In the genomic region with DNA sequence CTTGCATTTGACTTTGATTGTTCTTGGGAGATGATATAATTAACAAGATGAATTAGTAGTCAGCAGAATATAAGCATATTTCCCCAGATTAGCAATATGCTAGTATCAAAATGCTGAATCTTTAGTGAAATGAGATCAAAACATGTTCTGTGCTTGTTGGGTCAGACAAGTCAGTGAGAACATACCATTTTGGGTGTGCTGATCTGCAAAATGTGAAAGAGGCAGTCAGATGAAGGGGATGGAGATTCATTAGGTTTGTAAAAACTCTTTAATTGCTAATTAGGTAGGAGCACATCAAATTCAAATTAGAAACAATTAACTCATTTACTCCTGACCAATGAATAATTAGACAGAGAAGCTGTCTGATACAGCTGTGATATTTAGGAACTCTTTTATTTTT, we compare ENCODE assay signal across 20 mouse cellular contexts.
DNase-seq lines count a peak whose midpoint lies in the region; ATAC-seq and TF ChIP-seq lines count a peak whose summit lies in the region.
"Had no signal": no experiment of that assay in that cellular context is flagged by ENCODE, and none has a peak within 500 bp of the region (broad histone marks: within the 10 kb centered on the region; RNA-seq: fewer than 3 reads in every experiment).

No protein-coding gene starts in this region.

- no peak for DNase-seq in forebrain, postnatal 0 days
- peak; percentile 37 for DNase-seq in midbrain, embryonic 11.5 days (ENCODE audit: low spot score, missing footprints)
- DNase-seq in brain, embryonic 14.5 days (ENCODE audit: low read depth): peak; percentile 67
- DNase-seq in forebrain, embryonic 14.5 days (ENCODE audit: low spot score): peak; percentile 49
- DNase-seq in kidney, postnatal 4 days: no peak
- no peak for DNase-seq in cerebellum, adult 2 months
- DNase-seq: adrenal gland, adult 2 months; adrenal gland, postnatal 10 days; adrenal gland, postnatal 25 days; cerebellum, adult 11-12 months; cerebellum, adult 8-10 months; cerebellum, adult 9-11 months; cerebellum, postnatal 14 days; cerebellum, postnatal 36 days; embryo, embryonic 11 days had no signal

- H3K27me3 ChIP-seq in forebrain, embryonic 12.5 days: no peaks in the 10 kb centered on the region
- no peaks in the 10 kb centered on the region for H3K27me3 ChIP-seq in forebrain, postnatal 0 days (ENCODE audit: insufficient read depth, low read length)
- H3K27me3 ChIP-seq in midbrain, embryonic 11.5 days (ENCODE audit: control insufficient read depth, insufficient read depth, low read length): no peaks in the 10 kb centered on the region
- H3K27me3 ChIP-seq in midbrain, embryonic 15.5 days (replicated peaks): no peaks in the 10 kb centered on the region
- no peaks in the 10 kb centered on the region for H3K27me3 ChIP-seq in forebrain, embryonic 14.5 days (replicated peaks; ENCODE audit: control insufficient read depth, insufficient read depth, low read length)
- no peaks in the 10 kb centered on the region for H3K27me3 ChIP-seq in cerebellum, adult 2 months (ENCODE audit: control insufficient read depth, insufficient read depth, low read length)
- H3K27me3 ChIP-seq: embryonic facial prominence, embryonic 13.5 days; embryonic facial prominence, embryonic 15.5 days had no signal

- H3K27ac ChIP-seq in forebrain, embryonic 12.5 days: no peak overlapping the region
- no peak overlapping the region for H3K27ac ChIP-seq in forebrain, postnatal 0 days (ENCODE audit: low read depth, low read length)
- H3K27ac ChIP-seq in midbrain, embryonic 11.5 days (ENCODE audit: low read depth, low read length): no peak overlapping the region
- no peak overlapping the region for H3K27ac ChIP-seq in midbrain, embryonic 15.5 days
- H3K27ac ChIP-seq in forebrain, embryonic 14.5 days (ENCODE audit: low read depth, low read length): no peak overlapping the region
- no peak overlapping the region for H3K27ac ChIP-seq in cerebellum, adult 2 months (ENCODE audit: insufficient read depth, low read length)
- H3K27ac ChIP-seq: embryonic facial prominence, embryonic 13.5 days; embryonic facial prominence, embryonic 15.5 days had no signal

- TF ChIP-seq POLR2A in brain, embryonic 14.5 days (IDR thresholded peaks at IDR 0.05; ENCODE audit: borderline replicate concordance, extremely low read depth, insufficient read depth, insufficient read length, poor library complexity, severe bottlenecking): no peak
- no peak for TF ChIP-seq POLR2A in cerebellum, adult 2 months (IDR thresholded peaks at IDR 0.05; ENCODE audit: borderline replicate concordance, insufficient read depth, low read length)

- H3K4me3 ChIP-seq in forebrain, embryonic 12.5 days (replicated peaks): no peak overlapping the region
- no peak overlapping the region for H3K4me3 ChIP-seq in forebrain, postnatal 0 days (ENCODE audit: low read depth, low read length)
- H3K4me3 ChIP-seq in midbrain, embryonic 11.5 days (ENCODE audit: low read depth, low read length): no peak overlapping the region
- H3K4me3 ChIP-seq in midbrain, embryonic 15.5 days: no peak overlapping the region
- H3K4me3 ChIP-seq in forebrain, embryonic 14.5 days (ENCODE audit: low read depth, low read length): no peak overlapping the region
- H3K4me3 ChIP-seq in cerebellum, adult 2 months (replicated peaks; ENCODE audit: insufficient read depth, low read depth, low read length): no peak overlapping the region
- H3K4me3 ChIP-seq: embryonic facial prominence, embryonic 13.5 days; embryonic facial prominence, embryonic 15.5 days; erythroblast, embryonic 14.5 days had no signal

- H3K9me3 ChIP-seq in forebrain, embryonic 12.5 days: no peaks in the 10 kb centered on the region
- H3K9me3 ChIP-seq in forebrain, postnatal 0 days (ENCODE audit: low read length): no peaks in the 10 kb centered on the region
- H3K9me3 ChIP-seq in midbrain, embryonic 11.5 days (ENCODE audit: control insufficient read depth, low read length): no peaks in the 10 kb centered on the region
- H3K9me3 ChIP-seq in midbrain, embryonic 15.5 days: no peaks in the 10 kb centered on the region
- no peaks in the 10 kb centered on the region for H3K9me3 ChIP-seq in forebrain, embryonic 14.5 days (replicated peaks; ENCODE audit: control insufficient read depth, low read length)
- H3K9me3 ChIP-seq: embryonic facial prominence, embryonic 13.5 days; embryonic facial prominence, embryonic 15.5 days had no signal

- no peaks in the 10 kb centered on the region for H3K36me3 ChIP-seq in forebrain, embryonic 12.5 days (replicated peaks)
- H3K36me3 ChIP-seq in forebrain, postnatal 0 days (ENCODE audit: insufficient read depth): no peaks in the 10 kb centered on the region
- no peaks in the 10 kb centered on the region for H3K36me3 ChIP-seq in midbrain, embryonic 11.5 days (ENCODE audit: control insufficient read depth, insufficient read depth, low read length)
- H3K36me3 ChIP-seq in midbrain, embryonic 15.5 days (replicated peaks): no peaks in the 10 kb centered on the region
- H3K36me3 ChIP-seq in forebrain, embryonic 14.5 days (ENCODE audit: control insufficient read depth, insufficient read depth, low read length): no peaks in the 10 kb centered on the region
- H3K36me3 ChIP-seq: embryonic facial prominence, embryonic 13.5 days; embryonic facial prominence, embryonic 15.5 days had no signal

- peak; percentile 30; the same call in 1 of the 2 replicates for ATAC-seq in forebrain, embryonic 12.5 days (ENCODE audit: low FRiP score)
- no peak for ATAC-seq in forebrain, postnatal 0 days
- no peak for ATAC-seq in midbrain, embryonic 11.5 days (ENCODE audit: low FRiP score)
- ATAC-seq in midbrain, embryonic 15.5 days (replicated peaks): no peak
- ATAC-seq in forebrain, embryonic 14.5 days: peak; percentile 60; the same call in 1 of the 2 replicates

- no peak for TF ChIP-seq CTCF in forebrain, postnatal 0 days (IDR thresholded peaks at IDR 0.05; ENCODE audit: low read depth)
- no peak for TF ChIP-seq CTCF in brain, embryonic 14.5 days (IDR thresholded peaks at IDR 0.05; ENCODE audit: borderline replicate concordance, extremely low read depth, insufficient read depth, insufficient read length)
- no peak for TF ChIP-seq CTCF in cerebellum, adult 2 months (IDR thresholded peaks at IDR 0.05; ENCODE audit: borderline replicate concordance, insufficient read depth, low read depth, low read length)

- H3K4me2 ChIP-seq in forebrain, embryonic 12.5 days: no peak overlapping the region
- no peak overlapping the region for H3K4me2 ChIP-seq in forebrain, postnatal 0 days (ENCODE audit: low read depth)
- no peak overlapping the region for H3K4me2 ChIP-seq in midbrain, embryonic 11.5 days
- no peak overlapping the region for H3K4me2 ChIP-seq in midbrain, embryonic 15.5 days
- H3K4me2 ChIP-seq in forebrain, embryonic 14.5 days (ENCODE audit: low read length): no peak overlapping the region
- H3K4me2 ChIP-seq: embryonic facial prominence, embryonic 13.5 days; embryonic facial prominence, embryonic 15.5 days had no signal

- H3K9ac ChIP-seq in forebrain, embryonic 12.5 days: no peak overlapping the region
- H3K9ac ChIP-seq in forebrain, postnatal 0 days: no peak overlapping the region
- no peak overlapping the region for H3K9ac ChIP-seq in midbrain, embryonic 11.5 days (ENCODE audit: low read length)
- H3K9ac ChIP-seq in midbrain, embryonic 15.5 days: no peak overlapping the region
- no peak overlapping the region for H3K9ac ChIP-seq in forebrain, embryonic 14.5 days (ENCODE audit: low read length)
- H3K9ac ChIP-seq: embryonic facial prominence, embryonic 13.5 days; embryonic facial prominence, embryonic 15.5 days had no signal

- no peaks in the 10 kb centered on the region for H3K4me1 ChIP-seq in forebrain, embryonic 12.5 days
- H3K4me1 ChIP-seq in forebrain, postnatal 0 days (ENCODE audit: insufficient read depth): no peaks in the 10 kb centered on the region
- no peaks in the 10 kb centered on the region for H3K4me1 ChIP-seq in midbrain, embryonic 11.5 days (ENCODE audit: control insufficient read depth, insufficient read depth, low read length)
- no peaks in the 10 kb centered on the region for H3K4me1 ChIP-seq in midbrain, embryonic 15.5 days
- no peaks in the 10 kb centered on the region for H3K4me1 ChIP-seq in forebrain, embryonic 14.5 days (ENCODE audit: control insufficient read depth, insufficient read depth, low read length)
- no peaks in the 10 kb centered on the region for H3K4me1 ChIP-seq in cerebellum, adult 2 months (ENCODE audit: control insufficient read depth, insufficient read depth, low read length)
- H3K4me1 ChIP-seq: embryonic facial prominence, embryonic 13.5 days; embryonic facial prominence, embryonic 15.5 days had no signal

Comparison
In these comparisons a context has a peak if more than half of its experiments do, and no peak if none do; other contexts are left out.
1. ATAC-seq: peak in forebrain, embryonic 12.5 days (single experiment) and forebrain, embryonic 14.5 days (single experiment); none in forebrain, postnatal 0 days (single experiment), midbrain, embryonic 11.5 days (single experiment) and midbrain, embryonic 15.5 days (single experiment).
2. DNase-seq: peak in midbrain, embryonic 11.5 days (single experiment), brain, embryonic 14.5 days (single experiment) and forebrain, embryonic 14.5 days (single experiment); none in forebrain, postnatal 0 days (single experiment), kidney, postnatal 4 days (0 of 2) and cerebellum, adult 2 months (0 of 2).